Mouse (Mus musculus) ES-Bruce4 (cell line): Measurements from ENCODE around the gene Fancg.

Experiments
- CTCF ChIP-seq: IDR thresholded peaks from one replicate; pipeline ENCODE4 v1.8.1; 2011; ENCODE audit warnings: low read depth, low read length
- POLR2A ChIP-seq: IDR thresholded peaks from one replicate; pipeline ENCODE4 v1.8.1; 2011; ENCODE audit warnings: low read length; ENCODE audit not compliant: insufficient read depth

DNA sequence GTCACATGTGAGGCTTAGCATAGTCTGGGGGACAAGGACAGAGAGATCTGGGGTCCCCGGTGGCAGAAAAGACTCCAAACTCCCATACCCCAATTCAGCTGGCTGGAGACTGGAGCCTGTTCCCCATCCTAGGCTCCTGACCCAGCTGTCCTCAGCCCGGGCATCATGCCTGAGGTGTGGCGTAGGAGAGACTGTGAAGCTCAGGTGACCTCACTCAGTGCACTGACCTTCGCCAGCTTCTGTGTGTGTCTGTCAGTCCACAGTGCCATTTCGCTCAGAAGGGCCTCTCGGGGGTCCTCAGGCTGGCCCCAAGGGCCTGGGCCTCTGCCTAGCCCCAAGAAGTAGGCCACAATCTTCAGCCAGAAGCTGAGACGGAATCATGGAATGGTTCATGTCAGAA, 57.7 kb downstream of the Fancg start:
- TF ChIP-seq CTCF (no peak), POLR2A (no peak)
